Mouse (Mus musculus): ENCODE measurements around the gene Gm29094.
"Not testable (repeated sequence)": the region's sequence is repeated elsewhere in the genome, so short reads cannot be mapped to it uniquely, and the experiment has no call there.

Gene Gm29094

GRCm38 (mm10) chr9:89198969-89199416 is at the start of gene Gm29094, which contains the start of gene Bcl2a1b:
TSS of gene Gm29094 (plus strand) at chr9:89199379.
TSS of gene Bcl2a1b (plus strand) at chr9:89199209.
- DNase-seq (ENCODE audit: extremely low spot score), result not testable (repeated sequence)

- DNase-seq (ENCODE audit: extremely low spot score), result not testable (repeated sequence)
Measured at GRCm38 (mm10) chr9:89172539-89172938, 26.6 kb upstream of the Gm29094 start.

GRCm38 (mm10) chr9:89178833-89179232 is 20.3 kb upstream of the Gm29094 start:
- DNase-seq (ENCODE audit: extremely low spot score), result not testable (repeated sequence)

- DNase-seq (ENCODE audit: extremely low spot score), result not testable (repeated sequence)
Measured at GRCm38 (mm10) chr9:89179469-89179868, 19.7 kb upstream of the Gm29094 start.

GRCm38 (mm10) chr9:89187006-89187405 is 12.2 kb upstream of the Gm29094 start:
- DNase-seq (ENCODE audit: extremely low spot score), result not testable (repeated sequence)

- DNase-seq (ENCODE audit: extremely low spot score), result not testable (repeated sequence)
Measured at GRCm38 (mm10) chr9:89195483-89195882, 3.7 kb upstream of the Gm29094 start.

GRCm38 (mm10) chr9:89197509-89197908 is 1.7 kb upstream of the Gm29094 start:
- DNase-seq (ENCODE audit: extremely low spot score), result not testable (repeated sequence)

GRCm38 (mm10) chr9:89198349-89198748 is 830 bp upstream of the Gm29094 start:
- DNase-seq (ENCODE audit: extremely low spot score), result not testable (repeated sequence)

- not testable (repeated sequence) for DNase-seq (ENCODE audit: extremely low spot score)
Measured at GRCm38 (mm10) chr9:89202256-89202655, 3.1 kb downstream of the Gm29094 start.

- DNase-seq (ENCODE audit: extremely low spot score), result not testable (repeated sequence)
Measured at GRCm38 (mm10) chr9:89208939-89209338, 9.8 kb downstream of the Gm29094 start.

GRCm38 (mm10) chr9:89210353-89211064 is 11.3 kb downstream of the Gm29094 start, which contains the start of gene Mthfs:
TSS of gene Mthfs (plus strand) at chr9:89210676.
- DNase-seq (ENCODE audit: extremely low spot score), result peak; percentile 7

GRCm38 (mm10) chr9:89211065-89211858 is 12.1 kb downstream of the Gm29094 start:
- DNase-seq (ENCODE audit: extremely low spot score), result peak; percentile 7

- not testable (repeated sequence) for DNase-seq (ENCODE audit: extremely low spot score)
Measured at GRCm38 (mm10) chr9:89212428-89212827, 13.2 kb downstream of the Gm29094 start.

GRCm38 (mm10) chr9:89218174-89218573 is 19.0 kb downstream of the Gm29094 start:
- DNase-seq (ENCODE audit: extremely low spot score), result not testable (repeated sequence)

- DNase-seq (ENCODE audit: extremely low spot score), result not testable (repeated sequence)
Measured at GRCm38 (mm10) chr9:89219668-89220067, 20.5 kb downstream of the Gm29094 start.

GRCm38 (mm10) chr9:89220704-89221287 is 21.6 kb downstream of the Gm29094 start:
- not testable (repeated sequence) for DNase-seq (ENCODE audit: extremely low spot score)

- no peak for DNase-seq (ENCODE audit: extremely low spot score)
Measured at GRCm38 (mm10) chr9:89226071-89226470, 26.9 kb downstream of the Gm29094 start.

- DNase-seq (ENCODE audit: extremely low spot score), result no peak
Measured at GRCm38 (mm10) chr9:89228122-89228521, 28.9 kb downstream of the Gm29094 start.

- DNase-seq (ENCODE audit: extremely low spot score), result not testable (repeated sequence)
Measured at GRCm38 (mm10) chr9:89230897-89231497, 31.8 kb downstream of the Gm29094 start.

GRCm38 (mm10) chr9:89237131-89237530 is 38.0 kb downstream of the Gm29094 start:
- not testable (repeated sequence) for DNase-seq (ENCODE audit: extremely low spot score)

GRCm38 (mm10) chr9:89238976-89239505 is 39.9 kb downstream of the Gm29094 start:
- not testable (repeated sequence) for DNase-seq (ENCODE audit: extremely low spot score)

Measured in embryo, embryonic 9.5 days (tissue).